Mouse (Mus musculus): ENCODE data around the gene Tamm41.

DNA sequence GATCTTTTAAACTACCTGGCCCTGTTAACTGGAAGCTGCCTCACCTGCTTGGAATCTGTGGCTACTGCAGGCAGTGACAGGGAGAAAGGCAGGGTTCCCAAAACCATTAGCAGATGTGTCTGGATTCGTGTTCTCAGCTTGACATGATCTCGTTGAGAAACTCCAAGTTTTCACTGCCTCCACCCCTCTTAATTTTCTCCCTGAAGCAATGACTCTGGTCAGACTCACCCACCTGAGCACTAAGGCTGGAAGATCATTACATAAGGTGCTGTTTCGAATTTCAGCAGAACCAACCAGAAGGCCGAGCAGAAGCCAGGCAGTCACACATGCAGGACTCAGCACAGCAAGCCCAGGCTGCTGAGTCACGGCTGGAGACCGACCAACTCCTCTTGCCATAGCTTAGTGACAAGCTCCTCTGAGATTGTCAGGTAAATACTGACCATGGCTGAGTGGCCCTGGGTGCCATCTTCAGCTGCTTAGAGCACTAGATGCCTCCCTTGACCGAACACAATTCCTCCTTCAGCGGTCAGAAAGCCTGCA lies 32.3 kb downstream of the Tamm41 start:
- TF ChIP-seq CTCF (IDR thresholded peaks at IDR 0.05; ENCODE audit: borderline replicate concordance, insufficient read depth, low read length) (no peak), POLR2A (IDR thresholded peaks at IDR 0.05; ENCODE audit: low read depth, low read length) (no peak)
